Mouse (Mus musculus): ENCODE data around the gene Cep126.

The Cep126 gene

DNA sequence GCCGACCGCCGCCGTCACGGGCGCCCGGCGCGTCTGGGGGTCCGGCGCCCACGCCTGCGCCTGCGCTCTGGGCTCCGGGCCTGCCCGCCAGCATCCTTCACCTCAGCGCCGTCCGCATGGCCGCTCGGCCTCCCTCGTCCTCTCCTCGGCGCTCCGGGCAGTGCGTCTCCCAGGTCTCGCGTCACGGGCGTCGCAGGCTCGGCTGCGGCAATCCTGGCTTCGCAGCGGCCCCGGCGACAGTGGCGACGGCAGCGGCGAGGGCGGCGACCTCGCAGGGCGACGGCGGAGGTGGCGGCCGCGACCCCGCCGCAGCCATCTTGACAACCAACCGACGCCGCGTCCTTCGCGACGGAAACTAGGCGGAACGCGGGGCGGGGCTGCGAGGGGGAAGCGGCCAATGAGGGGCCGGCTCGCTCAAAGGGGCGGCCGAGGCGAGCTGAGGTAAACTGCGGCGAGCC, at the start of gene Cep126:
TSS of gene Cep126 (minus strand) at position 178 of the 458 bp plus-strand sequence.
- DNase-seq = peak; percentile 99

DNA sequence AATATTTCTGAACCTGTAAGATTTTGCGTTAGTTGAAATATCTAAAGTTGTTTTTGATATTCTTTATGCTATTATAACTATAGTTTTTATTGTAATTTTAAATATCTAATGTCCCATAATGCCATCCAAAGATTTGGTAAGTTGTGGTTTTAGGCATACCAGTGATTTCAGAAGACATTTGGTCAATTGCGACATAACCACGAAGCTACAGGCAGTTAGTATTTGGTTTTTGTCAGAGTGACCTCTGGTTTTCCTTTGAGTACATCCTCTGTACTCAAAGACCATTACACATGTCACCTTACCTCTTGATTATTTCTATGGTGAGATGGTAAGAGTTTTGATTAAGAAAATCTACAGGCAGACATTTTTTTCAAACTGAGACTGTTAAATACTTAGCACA, 45.5 kb upstream of the Cep126 start:
- no peak for DNase-seq

- DNase-seq = no peak
Observed at GRCm38 (mm10) chr9:8177099-8177498, 43.0 kb upstream of the Cep126 start.

DNA sequence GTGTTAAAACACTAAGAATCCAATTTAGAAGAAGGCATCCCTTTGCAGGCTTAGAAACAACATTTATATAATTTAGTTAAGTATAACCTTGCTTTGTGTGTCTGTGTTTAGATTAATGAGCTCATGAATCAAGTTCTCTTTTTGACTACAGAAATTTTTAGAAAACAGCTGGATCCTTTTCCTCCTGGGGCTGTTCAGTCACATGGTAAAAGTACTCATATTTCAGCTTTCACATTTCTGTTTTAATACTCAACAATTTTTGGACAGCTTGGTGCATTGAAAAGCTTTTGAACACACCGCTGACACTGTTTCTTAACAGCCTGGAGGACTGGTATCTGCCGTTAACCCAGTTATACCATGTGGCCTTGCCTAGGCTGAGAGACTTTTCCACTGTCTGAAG, 22.9 kb upstream of the Cep126 start:
- no peak for DNase-seq

DNA sequence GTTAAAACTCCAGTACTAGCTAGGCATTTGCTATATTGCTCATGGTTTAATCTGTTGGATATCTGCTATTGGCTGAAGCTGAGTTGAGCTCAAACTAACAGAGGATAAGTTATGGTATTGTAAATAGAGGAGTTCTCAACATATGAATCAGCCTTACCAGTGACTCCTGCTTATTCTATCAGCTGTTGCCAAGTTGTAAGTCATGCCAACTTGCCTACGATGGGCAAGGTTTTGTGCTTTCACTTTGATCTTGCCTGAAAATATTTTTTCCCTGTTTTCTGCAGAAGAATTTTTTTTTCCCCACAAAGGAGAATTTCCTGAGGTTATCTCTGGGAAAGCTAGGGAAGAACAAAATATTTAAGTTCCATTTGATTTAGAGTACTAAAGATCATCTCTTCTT, 5.4 kb upstream of the Cep126 start:
- no peak for DNase-seq

DNA sequence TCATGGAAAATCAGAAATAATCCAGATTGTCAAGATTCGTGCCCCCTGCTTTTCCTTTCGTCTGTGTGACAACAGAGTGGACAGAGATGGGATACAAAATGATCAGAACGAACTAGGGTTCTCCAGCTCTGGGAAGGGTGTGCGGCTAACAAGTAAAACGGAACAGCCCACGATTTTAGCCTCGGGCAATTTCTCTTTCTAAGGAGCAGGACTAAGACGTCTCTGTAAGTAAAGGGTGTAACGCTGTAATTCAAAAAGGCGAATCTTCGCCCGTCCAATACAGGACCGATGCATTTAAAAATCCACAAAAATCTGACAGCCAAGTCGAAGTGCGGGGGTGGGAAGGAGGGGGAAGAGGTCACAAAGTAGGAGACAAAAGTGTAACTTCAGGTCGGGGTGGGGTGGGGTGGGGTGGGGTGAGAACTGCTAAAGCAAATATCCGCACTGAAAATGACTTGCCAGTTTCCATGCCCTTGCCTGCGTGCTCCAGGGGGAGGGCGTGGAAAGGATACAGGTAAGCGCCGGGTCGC, 443 bp downstream of the Cep126 start:
- no peak for DNase-seq

- DNase-seq = no peak
Observed at GRCm38 (mm10) chr9:8123495-8123894, 10.6 kb downstream of the Cep126 start.

- no peak for DNase-seq
Observed at GRCm38 (mm10) chr9:8114516-8114915, 19.6 kb downstream of the Cep126 start.

DNA sequence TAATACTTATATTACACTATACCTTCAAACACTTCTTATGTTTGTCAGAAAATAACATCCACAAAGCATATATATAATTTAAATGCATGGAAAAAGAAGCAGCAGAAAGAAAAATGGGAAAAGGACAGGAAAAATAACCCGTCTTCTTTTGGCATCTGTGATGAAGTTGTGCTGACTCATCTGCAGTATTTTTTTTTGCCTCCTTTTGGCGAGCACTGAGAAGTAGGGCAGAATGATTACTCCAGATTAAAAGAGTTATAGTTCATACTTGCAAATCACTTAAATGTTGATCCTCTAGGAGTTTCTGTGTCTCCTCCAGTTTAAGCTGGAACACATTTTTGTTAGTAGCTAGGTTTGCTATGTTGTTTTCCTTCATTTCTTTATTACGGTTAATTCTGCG, 31.0 kb downstream of the Cep126 start:
- no peak for DNase-seq

- DNase-seq = no peak
Observed at GRCm38 (mm10) chr9:8100962-8101361, 33.1 kb downstream of the Cep126 start.

GRCm38 (mm10) chr9:8078882-8079281, 55.2 kb downstream of the Cep126 start:
- DNase-seq = no peak

DNA sequence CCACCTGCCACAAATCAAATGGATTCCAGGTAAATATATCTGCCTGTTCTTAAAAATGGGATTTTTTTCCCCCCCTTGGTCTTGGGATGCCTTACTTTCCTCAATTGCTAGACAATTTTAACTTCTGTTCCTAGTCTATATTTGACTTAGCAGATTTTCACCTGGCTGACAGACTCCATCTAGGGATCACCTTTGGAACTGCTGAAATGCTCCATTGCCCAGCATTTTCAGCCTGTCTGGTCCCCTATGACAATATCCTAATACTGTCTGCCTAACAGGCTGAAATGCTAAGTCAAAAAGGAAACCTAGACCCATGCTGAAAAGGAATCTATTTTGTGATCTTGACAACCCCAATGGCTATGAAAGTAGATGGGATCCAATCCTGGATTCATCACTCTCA, 59.7 kb downstream of the Cep126 start:
- DNase-seq = peak; percentile 41

DNA sequence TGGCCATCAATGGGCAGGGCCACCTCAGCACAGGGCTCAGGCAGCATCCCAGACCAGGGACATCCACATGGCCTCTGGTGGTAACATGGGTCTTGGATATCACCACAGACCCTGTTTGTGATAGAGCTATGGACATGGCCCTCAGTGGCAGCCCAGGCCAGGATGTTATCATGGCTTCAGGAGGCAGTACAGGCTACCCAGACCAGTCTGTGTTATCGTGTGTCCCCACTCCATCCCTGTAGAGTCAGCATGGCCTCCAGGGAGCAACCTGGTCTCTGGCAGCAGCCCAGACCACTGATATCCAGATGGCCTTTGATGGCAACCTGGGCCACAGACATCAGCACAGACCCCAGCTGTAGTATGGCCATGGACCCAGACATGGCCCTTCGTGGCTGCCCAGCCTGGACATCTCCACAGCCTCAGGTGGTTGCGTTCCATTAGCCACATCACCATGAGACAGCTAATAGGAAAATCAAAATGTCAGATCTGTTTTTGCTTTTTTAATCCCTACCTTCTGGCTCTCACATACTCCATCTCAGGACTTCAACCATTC, 60.8 kb downstream of the Cep126 start:
- peak; percentile 55 for DNase-seq

DNA sequence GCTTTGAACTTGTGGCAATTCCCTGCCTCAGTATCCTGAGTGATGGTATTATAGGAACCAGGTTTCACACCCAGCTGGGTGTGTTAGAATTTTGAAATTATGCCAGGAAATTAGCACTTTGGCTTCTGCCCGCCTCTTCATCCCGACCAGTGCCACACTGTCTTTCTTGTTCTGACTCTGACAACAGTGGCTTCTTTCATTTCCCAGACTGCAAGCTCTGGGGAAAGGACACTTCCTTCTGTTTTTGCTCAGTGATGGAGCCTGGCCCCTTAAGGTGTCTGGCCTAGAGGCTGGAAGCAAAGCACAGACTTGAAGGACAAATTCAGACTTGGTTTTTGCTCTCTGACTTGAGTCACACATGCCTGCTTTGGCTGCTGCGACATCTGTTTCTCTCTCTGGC, 74.5 kb downstream of the Cep126 start:
- DNase-seq = peak; percentile 17

DNA sequence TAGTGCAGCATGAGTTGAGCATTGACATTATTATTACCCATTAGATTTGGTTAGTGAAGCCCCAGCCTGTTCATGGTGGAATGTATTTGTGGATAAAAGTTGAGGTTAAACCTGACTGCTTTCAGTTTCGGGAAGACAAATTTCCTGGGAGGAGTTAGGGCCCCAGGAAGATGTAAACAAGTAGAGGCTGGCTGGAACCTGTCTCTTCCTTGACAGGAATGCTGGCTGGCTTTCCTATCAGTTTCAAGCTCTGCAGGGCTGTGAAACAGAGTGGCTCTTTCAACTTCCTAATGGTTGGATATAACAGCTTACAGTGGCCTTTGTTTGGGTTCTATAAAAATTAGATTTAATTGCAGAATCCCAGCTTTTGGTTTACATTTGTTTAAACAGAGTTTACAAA, 79.3 kb downstream of the Cep126 start:
- peak; percentile 17 for DNase-seq

GRCm38 (mm10) chr9:8043044-8043387, 91.1 kb downstream of the Cep126 start:
- no peak for DNase-seq

DNA sequence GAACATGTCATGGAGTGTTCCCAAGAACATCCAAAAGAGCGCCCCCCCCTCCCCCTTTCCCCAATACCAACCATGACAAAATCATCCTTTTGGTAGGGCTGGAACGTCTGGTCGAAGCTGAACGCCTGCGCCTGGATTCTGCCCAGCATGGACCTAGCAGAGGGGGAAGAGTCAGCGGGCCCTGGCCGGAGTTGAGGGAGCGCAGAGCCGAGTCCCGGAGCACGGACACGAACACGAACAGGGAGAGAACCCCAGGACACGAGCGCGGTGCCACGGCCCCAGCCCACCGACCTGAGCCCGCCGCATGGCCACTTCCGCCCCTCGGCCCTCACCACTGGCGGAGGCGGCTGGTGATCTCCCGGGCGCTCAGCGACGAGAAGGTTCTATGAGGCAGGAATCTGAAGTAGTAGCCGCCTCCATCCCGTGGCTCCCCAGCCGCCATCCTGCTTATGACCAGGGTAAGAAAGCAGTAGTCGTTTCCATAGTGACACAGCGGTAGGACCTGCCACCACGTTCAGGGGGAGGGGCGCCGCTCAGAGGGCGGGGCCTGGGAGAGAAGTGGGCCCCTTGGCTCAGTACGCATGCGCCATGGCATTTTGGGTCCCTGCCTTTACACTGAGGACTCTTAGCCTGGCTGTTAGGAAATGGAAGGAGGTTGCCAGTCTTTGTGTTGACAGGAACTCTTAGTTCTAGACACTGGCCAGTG, 91.6 kb downstream of the Cep126 start, which contains the start of gene Cfap300:
TSS of gene Cfap300 (minus strand) at position 486 of the 706 bp plus-strand sequence.
- DNase-seq = peak; percentile 100

GRCm38 (mm10) chr9:8035546-8035945, 98.5 kb downstream of the Cep126 start:
- DNase-seq = peak; percentile 76

DNA sequence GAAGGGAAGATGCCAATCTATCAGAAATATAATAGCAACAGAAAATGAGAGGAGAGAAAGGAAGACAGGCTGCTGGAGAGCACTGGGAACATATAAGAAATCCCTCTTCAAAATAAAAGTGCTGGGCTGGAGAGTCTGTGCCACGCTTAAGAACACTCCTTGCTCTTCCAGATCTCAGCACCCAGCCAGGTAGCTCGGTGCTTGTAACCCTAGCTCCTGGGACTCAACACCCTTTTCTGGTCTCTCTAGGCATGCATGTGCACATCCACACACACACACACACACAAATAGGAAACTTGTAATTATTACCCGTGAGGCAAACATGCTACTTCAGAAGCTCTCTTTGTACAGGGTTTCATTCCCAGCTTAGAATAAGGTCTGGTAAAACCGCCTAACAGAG, 99.0 kb downstream of the Cep126 start:
- DNase-seq = no peak

- peak; percentile 44 for DNase-seq
Observed at GRCm38 (mm10) chr9:8034143-8034542, 100.0 kb downstream of the Cep126 start.

GRCm38 (mm10) chr9:8032847-8033246, 101.2 kb downstream of the Cep126 start:
- DNase-seq = peak; percentile 61
